Mouse (Mus musculus): ENCODE results near the gene Fetub. TPM values are rescaled to one million over a fixed set of nuclear protein-coding genes. Genes with fewer than 3 reads are reported as not detected.
A peak's percentile ranks its signal among the peaks of the same experiment; 100 is the strongest.

Fetub gene
- polyA plus RNA-seq (2012; rRNA removed), result 0.08 and 0.12 TPM in 2 replicates
- 0.25 TPM in 1 of 2 replicates, not detected in the other for polyA plus RNA-seq (2014; fragmentation: Nextera tagmentation; extraction: Ambion mirVana)

GRCm38 (mm10) chr16:22918034-22918433 lies at the start of gene Fetub:
Gene Fetub, plus strand, starts transcription at chr16:22918334.
- H3K9me3 ChIP-seq (ENCODE audit: control insufficient read depth, low read length), result no peaks in the 10 kb centered on the region
- WGBS, result 89% methylated on average over 5 of the region's 5 CpGs
- no peak within 1 kb of the TSS for H3K4me2 ChIP-seq (replicated peaks; ENCODE audit: low read depth, low read length, severe bottlenecking)
- H3K27me3 ChIP-seq (ENCODE audit: control insufficient read depth, insufficient read depth, low read length), result no peaks in the 10 kb centered on the region
- no peaks in the 10 kb centered on the region for H3K4me1 ChIP-seq (ENCODE audit: control insufficient read depth, insufficient read depth, low read length)
- H3K27ac ChIP-seq (replicated peaks; ENCODE audit: low read depth, low read length), result no peak within 1 kb of the TSS
- no peak for ATAC-seq (ENCODE audit: low FRiP score, low read depth)
- TF ChIP-seq POLR2A (IDR thresholded peaks at IDR 0.05; ENCODE audit: borderline replicate concordance, extremely low read depth, insufficient read depth, insufficient read length), result no peak
- no peak within 1 kb of the TSS for H3K4me3 ChIP-seq (replicated peaks; ENCODE audit: low read length)
- no peak within 1 kb of the TSS for H3K9ac ChIP-seq (ENCODE audit: low read depth, low read length, severe bottlenecking)
- no peaks in the 10 kb centered on the region for H3K36me3 ChIP-seq (ENCODE audit: control insufficient read depth, insufficient read depth, low read length)
- no peak for DNase-seq (ENCODE audit: low spot score)

GRCm38 (mm10) chr16:22872397-22872796 lies 45.7 kb upstream of the Fetub start:
- Histone ChIP-seq H3K36me3 (ENCODE audit: control insufficient read depth, insufficient read depth, low read length) (peaks cover 57% of the 10 kb centered on the region), H3K4me2 (replicated peaks; ENCODE audit: low read depth, low read length, severe bottlenecking) (no peak overlapping the region), H3K9me3 (ENCODE audit: control insufficient read depth, low read length) (no peaks in the 10 kb centered on the region), H3K4me1 (ENCODE audit: control insufficient read depth, insufficient read depth, low read length) (no peaks in the 10 kb centered on the region), H3K27me3 (ENCODE audit: control insufficient read depth, insufficient read depth, low read length) (no peaks in the 10 kb centered on the region), H3K9ac (ENCODE audit: low read depth, low read length, severe bottlenecking) (no peak overlapping the region), H3K27ac (replicated peaks; ENCODE audit: low read depth, low read length) (no peak overlapping the region), H3K4me3 (replicated peaks; ENCODE audit: low read length) (no peak overlapping the region)
- ATAC-seq (ENCODE audit: low FRiP score, low read depth) (no peak), DNase-seq (ENCODE audit: low spot score) (no peak)
- no peak for TF ChIP-seq POLR2A (IDR thresholded peaks at IDR 0.05; ENCODE audit: borderline replicate concordance, extremely low read depth, insufficient read depth, insufficient read length)
- 90% methylated on average over 8 of the region's 8 CpGs for WGBS

GRCm38 (mm10) chr16:22873369-22873768 lies 44.8 kb upstream of the Fetub start:
- no peaks in the 10 kb centered on the region for H3K27me3 ChIP-seq (ENCODE audit: control insufficient read depth, insufficient read depth, low read length)
- no peak overlapping the region for H3K9ac ChIP-seq (ENCODE audit: low read depth, low read length, severe bottlenecking)
- peaks cover 49% of the 10 kb centered on the region for H3K36me3 ChIP-seq (ENCODE audit: control insufficient read depth, insufficient read depth, low read length)
- ATAC-seq (ENCODE audit: low FRiP score, low read depth) (no peak), DNase-seq (ENCODE audit: low spot score) (no peak)
- H3K4me1 ChIP-seq (ENCODE audit: control insufficient read depth, insufficient read depth, low read length), result no peaks in the 10 kb centered on the region
- no peak overlapping the region for H3K27ac ChIP-seq (replicated peaks; ENCODE audit: low read depth, low read length)
- no peaks in the 10 kb centered on the region for H3K9me3 ChIP-seq (ENCODE audit: control insufficient read depth, low read length)
- H3K4me2 ChIP-seq (replicated peaks; ENCODE audit: low read depth, low read length, severe bottlenecking), result no peak overlapping the region
- TF ChIP-seq POLR2A (IDR thresholded peaks at IDR 0.05; ENCODE audit: borderline replicate concordance, extremely low read depth, insufficient read depth, insufficient read length), result no peak
- WGBS, result 79% methylated on average over 4 of the region's 4 CpGs
- no peak overlapping the region for H3K4me3 ChIP-seq (replicated peaks; ENCODE audit: low read length)

GRCm38 (mm10) chr16:22876218-22877043 lies 41.7 kb upstream of the Fetub start:
- H3K4me3 ChIP-seq (replicated peaks; ENCODE audit: low read length), result no peak overlapping the region
- no peak overlapping the region for H3K27ac ChIP-seq (replicated peaks; ENCODE audit: low read depth, low read length)
- no peak for ATAC-seq (ENCODE audit: low FRiP score, low read depth)
- H3K4me1 ChIP-seq (ENCODE audit: control insufficient read depth, insufficient read depth, low read length), result peaks cover 9% of the 10 kb centered on the region
- WGBS, result 38% methylated on average over 9 of the region's 9 CpGs
- H3K9ac ChIP-seq (ENCODE audit: low read depth, low read length, severe bottlenecking), result no peak overlapping the region
- no peaks in the 10 kb centered on the region for H3K27me3 ChIP-seq (ENCODE audit: control insufficient read depth, insufficient read depth, low read length)
- TF ChIP-seq POLR2A (IDR thresholded peaks at IDR 0.05; ENCODE audit: borderline replicate concordance, extremely low read depth, insufficient read depth, insufficient read length), result no peak
- no peaks in the 10 kb centered on the region for H3K9me3 ChIP-seq (ENCODE audit: control insufficient read depth, low read length)
- no peak overlapping the region for H3K4me2 ChIP-seq (replicated peaks; ENCODE audit: low read depth, low read length, severe bottlenecking)
- peaks cover 19% of the 10 kb centered on the region for H3K36me3 ChIP-seq (ENCODE audit: control insufficient read depth, insufficient read depth, low read length)
- peak; percentile 23 for DNase-seq (ENCODE audit: low spot score)

GRCm38 (mm10) chr16:22877660-22878390 lies 40.3 kb upstream of the Fetub start:
- H3K36me3 ChIP-seq (ENCODE audit: control insufficient read depth, insufficient read depth, low read length), result peaks cover 6% of the 10 kb centered on the region
- H3K27ac ChIP-seq (replicated peaks; ENCODE audit: low read depth, low read length), result no peak overlapping the region
- TF ChIP-seq POLR2A (IDR thresholded peaks at IDR 0.05; ENCODE audit: borderline replicate concordance, extremely low read depth, insufficient read depth, insufficient read length), result no peak
- H3K4me2 ChIP-seq (replicated peaks; ENCODE audit: low read depth, low read length, severe bottlenecking), result no peak overlapping the region
- no peak for ATAC-seq (ENCODE audit: low FRiP score, low read depth)
- H3K9ac ChIP-seq (ENCODE audit: low read depth, low read length, severe bottlenecking), result no peak overlapping the region
- H3K4me3 ChIP-seq (replicated peaks; ENCODE audit: low read length), result no peak overlapping the region
- DNase-seq (ENCODE audit: low spot score), result no peak
- 71% methylated on average over 11 of the region's 11 CpGs for WGBS
- no peaks in the 10 kb centered on the region for H3K27me3 ChIP-seq (ENCODE audit: control insufficient read depth, insufficient read depth, low read length)
- no peaks in the 10 kb centered on the region for H3K9me3 ChIP-seq (ENCODE audit: control insufficient read depth, low read length)
- H3K4me1 ChIP-seq (ENCODE audit: control insufficient read depth, insufficient read depth, low read length), result peaks cover 9% of the 10 kb centered on the region

Measured in limb, embryonic 14.5 days (tissue).